ENCODE assay signal across 33 mouse cellular contexts in the genomic region with DNA sequence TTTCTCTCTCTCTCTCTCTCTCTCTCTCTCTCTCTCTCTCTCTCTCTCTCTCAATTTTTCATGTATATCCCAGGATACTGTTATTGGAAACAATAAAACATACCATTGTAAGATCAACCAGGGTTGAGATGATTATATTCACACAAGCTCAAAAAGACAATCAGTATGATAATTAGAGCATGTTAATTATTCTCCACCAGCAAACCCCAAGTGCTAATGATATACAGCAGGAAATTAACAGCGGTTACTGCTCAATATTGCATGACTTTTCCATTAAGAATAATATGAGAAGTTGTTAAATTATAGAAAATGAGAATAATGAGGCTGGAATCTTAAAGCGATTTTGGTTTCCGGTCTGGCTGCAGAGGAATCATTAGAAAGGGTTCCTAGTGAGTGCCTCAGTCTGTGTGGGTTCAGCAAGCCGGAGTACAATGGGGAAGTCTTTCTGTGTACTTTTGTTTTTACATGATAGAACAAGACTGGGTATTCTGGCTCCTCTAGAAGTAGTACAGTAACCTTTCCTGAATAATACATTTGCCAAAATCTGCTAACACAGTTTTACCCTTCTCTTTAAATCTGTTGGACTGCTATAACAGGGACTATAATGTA.
DNase-seq lines count a peak whose midpoint lies in the region; ATAC-seq lines count a peak whose summit lies in the region.
"Had no signal": no experiment of that assay in that cellular context is flagged by ENCODE, and none has a peak within 500 bp of the region (broad histone marks: within the 10 kb centered on the region; RNA-seq: fewer than 3 reads in every experiment).

No protein-coding gene starts in this region.

- WGBS in forebrain, embryonic 13.5 days: 68% methylated on average over 4 of the region's 4 CpGs
- WGBS in forebrain, embryonic 10.5 days: 92% methylated on average over 4 of the region's 4 CpGs
- WGBS in hindbrain, embryonic 13.5 days: 63% methylated on average over 4 of the region's 4 CpGs
- 88% methylated on average over 4 of the region's 4 CpGs for WGBS in hindbrain, embryonic 11.5 days
- whole genome bisulfite sequencing in neural tube, embryonic 14.5 days: 40% methylated on average over 4 of the region's 4 CpGs

- H3K4me2 ChIP-seq in forebrain, embryonic 13.5 days: no peak overlapping the region
- H3K4me2 ChIP-seq in hindbrain, embryonic 13.5 days: no peak overlapping the region
- no peak overlapping the region for H3K4me2 ChIP-seq in hindbrain, embryonic 11.5 days (replicated peaks; ENCODE audit: low read depth, low read length)
- no peak overlapping the region for H3K4me2 ChIP-seq in neural tube, embryonic 14.5 days (ENCODE audit: low read depth, low read length)
- H3K4me2 ChIP-seq: embryonic facial prominence, embryonic 15.5 days; heart, embryonic 15.5 days; limb, embryonic 13.5 days; liver, embryonic 11.5 days; midbrain, embryonic 15.5 days; stomach, embryonic 15.5 days had no signal

- no peaks in the 10 kb centered on the region for H3K27me3 ChIP-seq in forebrain, embryonic 13.5 days
- H3K27me3 ChIP-seq in forebrain, embryonic 10.5 days (ENCODE audit: poor library complexity, severe bottlenecking): no peaks in the 10 kb centered on the region
- no peaks in the 10 kb centered on the region for H3K27me3 ChIP-seq in hindbrain, embryonic 13.5 days
- H3K27me3 ChIP-seq in hindbrain, embryonic 11.5 days (ENCODE audit: control insufficient read depth, insufficient read depth, low read length): no peaks in the 10 kb centered on the region
- no peaks in the 10 kb centered on the region for H3K27me3 ChIP-seq in neural tube, embryonic 14.5 days (ENCODE audit: control insufficient read depth, insufficient read depth, low read length)
- H3K27me3 ChIP-seq: CH12.LX; embryonic facial prominence, embryonic 15.5 days; heart, embryonic 15.5 days; limb, embryonic 13.5 days; megakaryocyte, embryonic 14.5 days; midbrain, embryonic 15.5 days; stomach, embryonic 15.5 days had no signal

- H3K4me1 ChIP-seq in forebrain, embryonic 13.5 days: no peaks in the 10 kb centered on the region
- H3K4me1 ChIP-seq in forebrain, embryonic 10.5 days: no peaks in the 10 kb centered on the region
- no peaks in the 10 kb centered on the region for H3K4me1 ChIP-seq in hindbrain, embryonic 13.5 days (replicated peaks)
- no peaks in the 10 kb centered on the region for H3K4me1 ChIP-seq in hindbrain, embryonic 11.5 days (replicated peaks; ENCODE audit: control insufficient read depth, insufficient read depth, low read length)
- no peaks in the 10 kb centered on the region for H3K4me1 ChIP-seq in neural tube, embryonic 14.5 days (ENCODE audit: control insufficient read depth, insufficient read depth, low read length)
- H3K4me1 ChIP-seq: embryonic facial prominence, embryonic 10.5 days; embryonic facial prominence, embryonic 15.5 days; heart, embryonic 10.5 days; heart, embryonic 15.5 days; limb, embryonic 13.5 days; megakaryocyte, embryonic 14.5 days; midbrain, embryonic 15.5 days; stomach, embryonic 15.5 days had no signal

- no peaks in the 10 kb centered on the region for H3K9me3 ChIP-seq in forebrain, embryonic 13.5 days (replicated peaks)
- no peaks in the 10 kb centered on the region for H3K9me3 ChIP-seq in forebrain, embryonic 10.5 days
- no peaks in the 10 kb centered on the region for H3K9me3 ChIP-seq in hindbrain, embryonic 13.5 days
- no peaks in the 10 kb centered on the region for H3K9me3 ChIP-seq in hindbrain, embryonic 11.5 days (ENCODE audit: control insufficient read depth, low read length)
- H3K9me3 ChIP-seq in neural tube, embryonic 14.5 days (ENCODE audit: control insufficient read depth, low read length): no peaks in the 10 kb centered on the region
- H3K9me3 ChIP-seq: embryonic facial prominence, embryonic 10.5 days; embryonic facial prominence, embryonic 15.5 days; heart, embryonic 10.5 days; heart, embryonic 15.5 days; limb, embryonic 13.5 days; megakaryocyte, embryonic 14.5 days; midbrain, embryonic 15.5 days; stomach, embryonic 15.5 days had no signal

- H3K4me3 ChIP-seq in forebrain, embryonic 13.5 days: no peak overlapping the region
- H3K4me3 ChIP-seq in forebrain, embryonic 10.5 days: no peak overlapping the region
- no peak overlapping the region for H3K4me3 ChIP-seq in hindbrain, embryonic 13.5 days
- H3K4me3 ChIP-seq in hindbrain, embryonic 11.5 days (ENCODE audit: low read depth, low read length): no peak overlapping the region
- H3K4me3 ChIP-seq in neural tube, embryonic 14.5 days (ENCODE audit: low read depth, low read length): no peak overlapping the region
- H3K4me3 ChIP-seq: embryonic facial prominence, embryonic 10.5 days; embryonic facial prominence, embryonic 15.5 days; heart, embryonic 10.5 days; heart, embryonic 15.5 days; left cerebral cortex, adult 2 months; limb, embryonic 13.5 days; megakaryocyte, embryonic 14.5 days; midbrain, embryonic 15.5 days; stomach, embryonic 15.5 days had no signal

- H3K9ac ChIP-seq in forebrain, embryonic 13.5 days: no peak overlapping the region
- no peak overlapping the region for H3K9ac ChIP-seq in hindbrain, embryonic 13.5 days
- H3K9ac ChIP-seq in hindbrain, embryonic 11.5 days (ENCODE audit: low read depth, low read length): no peak overlapping the region
- no peak overlapping the region for H3K9ac ChIP-seq in neural tube, embryonic 14.5 days (replicated peaks; ENCODE audit: low read depth, low read length)
- H3K9ac ChIP-seq: embryonic facial prominence, embryonic 15.5 days; heart, embryonic 15.5 days; limb, embryonic 13.5 days; liver, postnatal 0 days; midbrain, embryonic 15.5 days; stomach, embryonic 15.5 days had no signal

- H3K36me3 ChIP-seq in forebrain, embryonic 13.5 days (ENCODE audit: poor library complexity, severe bottlenecking): no peaks in the 10 kb centered on the region
- no peaks in the 10 kb centered on the region for H3K36me3 ChIP-seq in forebrain, embryonic 10.5 days (replicated peaks)
- H3K36me3 ChIP-seq in hindbrain, embryonic 13.5 days: no peaks in the 10 kb centered on the region
- H3K36me3 ChIP-seq in hindbrain, embryonic 11.5 days (ENCODE audit: control insufficient read depth, insufficient read depth, low read length): no peaks in the 10 kb centered on the region
- no peaks in the 10 kb centered on the region for H3K36me3 ChIP-seq in neural tube, embryonic 14.5 days (ENCODE audit: control insufficient read depth, insufficient read depth, low read length)
- H3K36me3 ChIP-seq: embryonic facial prominence, embryonic 10.5 days; embryonic facial prominence, embryonic 15.5 days; heart, embryonic 10.5 days; heart, embryonic 15.5 days; limb, embryonic 13.5 days; midbrain, embryonic 15.5 days; stomach, embryonic 15.5 days had no signal

- peak; percentile 53; the same call in 1 of the 2 replicates for ATAC-seq in forebrain, embryonic 13.5 days
- ATAC-seq in hindbrain, embryonic 13.5 days (ENCODE audit: low FRiP score): peak; percentile 59; the same call in 1 of the 2 replicates
- no peak for ATAC-seq in hindbrain, embryonic 11.5 days (ENCODE audit: low FRiP score)
- ATAC-seq in neural tube, embryonic 14.5 days (ENCODE audit: low read depth): peak; percentile 88
- ATAC-seq: activated CD4-positive, CD25-positive, alpha-beta regulatory T cell, adult 4 months; inflammation-experienced regulatory T-cells, adult 6 months; liver, postnatal 0 days; midbrain, embryonic 15.5 days had no signal

- H3K27ac ChIP-seq in forebrain, embryonic 13.5 days: no peak overlapping the region
- H3K27ac ChIP-seq in forebrain, embryonic 10.5 days: no peak overlapping the region
- no peak overlapping the region for H3K27ac ChIP-seq in hindbrain, embryonic 13.5 days
- no peak overlapping the region for H3K27ac ChIP-seq in hindbrain, embryonic 11.5 days (ENCODE audit: low read depth, low read length)
- peak overlapping the region; percentile 6; the same call in 1 of the 2 replicates for H3K27ac ChIP-seq in neural tube, embryonic 14.5 days (ENCODE audit: low read depth, low read length)
- H3K27ac ChIP-seq: embryonic facial prominence, embryonic 10.5 days; embryonic facial prominence, embryonic 15.5 days; heart, embryonic 10.5 days; heart, embryonic 15.5 days; left cerebral cortex, adult 2 months; limb, embryonic 13.5 days; midbrain, embryonic 15.5 days; stomach, embryonic 15.5 days had no signal

- intact Hi-C loops in left cerebral cortex, postnatal 25 days (cut with DNase I): no loop called here

- no peak for DNase-seq in forebrain, embryonic 10.5 days (ENCODE audit: extremely low spot score, low spot score)
- no peak for DNase-seq in hindbrain, embryonic 11.5 days (ENCODE audit: low spot score)
- DNase-seq in brain, adult 2 months (ENCODE audit: low read depth, low spot score): peak; percentile 5
- no peak for DNase-seq in left cerebral cortex, postnatal 25 days (ENCODE audit: low spot score in 2 of 2)
- DNase-seq: adrenal gland, adult 2 months; adrenal gland, postnatal 36 days; cerebellum, adult 8-10 months; cerebellum, postnatal 25 days; gastrocnemius, postnatal 25 days; heart, adult 11 months; heart, postnatal 36 days; kidney, adult 11 months; kidney, postnatal 14 days; liver, postnatal 0 days; lung, postnatal 36 days; right cerebral cortex, postnatal 25 days; thymus, postnatal 14 days had no signal
